Mouse (Mus musculus): ENCODE data around the gene Adamtsl1.

The Adamtsl1 gene

DNA sequence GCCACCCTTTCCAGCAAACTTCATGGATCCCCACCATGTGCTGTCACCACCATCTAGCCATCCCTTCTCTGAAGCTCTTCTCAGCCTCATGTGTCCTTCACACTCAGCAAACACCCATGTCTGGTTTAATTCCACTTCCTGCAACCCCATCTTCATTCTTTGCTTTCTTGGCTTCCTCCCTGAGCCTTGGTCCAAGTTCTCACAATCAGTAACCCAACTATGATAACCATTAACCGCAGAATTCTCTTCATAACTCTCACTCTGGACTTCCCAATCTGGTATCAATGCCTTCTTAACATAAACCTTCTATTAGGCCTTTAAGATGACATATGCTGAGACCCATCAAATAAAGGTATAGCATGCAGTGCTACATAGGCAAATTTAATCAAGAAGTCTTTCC, 815.5 kb downstream of the Adamtsl1 start:
- no peak for DNase-seq

DNA sequence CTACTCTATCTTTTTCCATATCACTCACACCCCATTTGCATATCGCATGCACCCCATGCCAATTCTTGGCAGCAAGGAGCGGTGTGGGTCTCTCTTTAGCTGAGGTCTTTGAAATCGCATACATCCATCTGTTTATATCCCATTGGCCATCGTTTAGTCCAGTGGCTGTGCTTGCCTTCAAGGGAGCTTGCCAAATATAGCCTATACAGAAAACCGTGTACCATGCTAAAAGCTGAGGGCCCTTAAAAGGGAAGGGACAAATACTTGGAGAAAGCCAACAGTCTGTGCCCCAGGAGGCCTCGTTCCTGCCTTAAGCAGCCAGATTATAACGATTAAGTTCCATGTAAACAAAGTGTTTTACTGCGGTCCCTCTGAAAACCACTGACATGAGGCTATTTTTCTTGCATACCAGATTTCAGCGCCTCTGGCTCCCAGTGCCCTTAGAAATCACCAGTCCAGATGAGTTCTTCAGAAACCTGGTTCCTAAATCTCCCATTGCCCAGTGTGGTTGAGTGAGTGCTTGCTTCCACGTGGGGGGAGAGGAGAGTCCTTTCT, 822.0 kb downstream of the Adamtsl1 start:
- DNase-seq = no peak

DNA sequence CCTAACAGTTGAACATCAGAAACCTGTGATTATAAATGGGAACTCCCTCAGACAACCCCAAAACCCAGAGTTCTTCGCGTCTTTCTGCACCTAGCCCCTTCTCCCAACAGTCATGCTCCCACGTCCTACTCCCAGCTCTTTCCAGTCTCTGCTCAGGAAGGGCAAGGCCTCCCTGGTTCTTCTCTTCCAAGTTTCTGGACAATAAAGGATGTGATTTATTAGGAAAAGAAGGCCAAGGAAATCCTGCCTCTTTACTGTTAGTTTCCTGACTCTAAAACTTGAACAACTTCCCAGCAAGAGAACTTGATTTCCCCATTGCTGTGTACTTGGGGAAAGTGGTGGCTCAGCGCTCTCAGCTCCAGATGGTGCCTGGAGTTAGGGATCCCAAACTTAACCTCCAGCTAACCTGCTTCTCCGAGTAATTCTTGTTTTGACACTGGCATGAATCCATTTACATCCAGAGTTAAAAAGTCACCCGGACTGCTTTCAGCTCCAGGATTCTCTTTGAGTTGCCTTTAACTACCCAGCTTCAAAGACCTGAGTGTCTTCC, 823.3 kb downstream of the Adamtsl1 start:
- DNase-seq = no peak

DNA sequence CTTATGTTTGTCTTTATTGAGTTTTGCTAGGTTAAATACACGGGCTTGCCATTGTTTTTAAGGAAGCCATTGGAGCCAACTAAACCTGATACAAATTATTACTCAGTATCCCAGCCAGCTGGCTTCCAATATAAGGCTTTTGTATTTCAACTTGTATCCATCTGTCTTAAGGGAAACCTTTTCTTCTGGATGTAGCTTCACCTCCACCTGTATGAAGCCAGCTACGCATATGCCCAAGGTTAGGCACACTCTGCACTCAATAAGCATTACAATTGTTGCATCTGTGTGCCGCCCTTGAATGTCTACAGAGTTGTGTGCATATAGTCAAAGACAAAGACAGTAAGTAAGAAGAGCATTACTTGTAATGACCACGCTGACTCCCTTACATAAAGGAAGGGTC, 835.4 kb downstream of the Adamtsl1 start:
- no peak for DNase-seq

DNA sequence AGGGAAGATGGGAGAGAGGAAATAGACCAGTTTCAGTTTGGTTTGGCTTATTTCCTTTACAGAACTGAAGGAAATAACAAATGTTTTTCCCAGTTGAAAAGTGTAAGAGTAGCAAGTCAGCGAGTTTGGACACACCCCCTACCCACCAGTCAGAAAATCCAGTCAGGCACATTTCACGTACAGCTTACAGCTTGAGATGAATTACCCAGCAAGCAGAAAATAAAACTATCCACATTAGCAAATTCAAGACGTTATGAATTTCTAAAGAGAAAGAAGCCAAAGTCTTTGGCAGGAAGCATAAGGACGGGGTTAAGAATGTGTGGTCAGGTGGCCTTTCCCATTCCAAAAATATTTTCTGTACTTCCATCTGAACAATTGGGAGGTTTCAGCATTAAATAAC, 838.1 kb downstream of the Adamtsl1 start:
- no peak for DNase-seq

DNA sequence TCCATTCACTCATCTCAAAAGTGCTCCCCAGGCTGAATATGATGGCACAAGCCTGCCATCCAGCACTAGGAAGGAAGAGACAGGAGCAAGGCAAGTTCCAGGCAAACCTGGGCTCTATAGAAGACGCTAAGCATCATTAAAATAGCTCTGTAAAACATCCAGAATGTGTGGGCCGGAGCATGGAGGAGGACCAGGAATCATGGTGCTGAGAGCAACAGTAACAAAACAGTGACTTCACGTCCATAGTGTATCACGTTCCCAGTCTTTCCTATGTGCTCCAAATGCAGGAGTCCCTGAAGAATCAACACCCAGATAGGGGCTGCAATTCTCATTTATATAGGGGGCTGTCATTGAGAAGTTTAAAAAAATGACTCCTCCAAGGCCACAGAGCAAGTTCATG, 839.6 kb downstream of the Adamtsl1 start:
- no peak for DNase-seq

DNA sequence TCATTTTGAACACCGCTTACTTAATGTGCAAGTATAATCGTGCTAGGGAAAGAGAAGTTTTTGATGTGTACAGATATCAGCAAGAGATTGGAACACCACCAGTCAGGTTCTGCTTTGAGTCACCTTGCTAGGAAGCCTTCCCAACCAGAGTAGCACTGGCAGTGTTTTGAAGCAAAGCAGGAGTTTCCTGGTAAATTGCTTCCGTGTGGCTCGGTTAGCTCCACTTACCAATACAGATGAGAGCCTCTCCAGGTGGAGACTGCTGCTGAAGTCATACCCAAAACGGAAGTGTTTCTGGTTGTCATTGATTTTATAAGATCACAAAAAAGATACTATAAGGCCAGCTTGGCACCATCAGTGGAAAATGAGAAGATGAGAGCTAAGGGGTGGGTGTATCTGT, 845.4 kb downstream of the Adamtsl1 start:
- DNase-seq = no peak

DNA sequence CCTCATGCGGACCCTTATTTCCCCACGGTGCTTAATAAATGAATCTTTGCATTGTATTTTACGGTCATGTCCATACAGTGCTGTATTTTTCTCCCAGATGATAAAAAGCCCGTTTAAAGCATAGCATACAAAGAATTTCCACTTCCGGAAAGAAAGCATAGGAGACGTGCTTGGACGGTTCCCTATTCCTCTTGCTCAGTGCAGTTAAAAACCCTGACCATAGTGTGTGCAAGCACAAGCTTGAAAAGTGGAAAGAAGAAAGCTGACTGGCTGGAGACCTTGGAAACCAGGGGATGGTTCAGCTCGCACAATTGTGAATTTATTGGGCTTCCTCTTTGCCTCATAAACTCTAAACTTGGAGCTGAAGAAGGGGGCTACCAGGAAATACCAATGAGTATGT, 855.1 kb downstream of the Adamtsl1 start:
- no peak for DNase-seq

DNA sequence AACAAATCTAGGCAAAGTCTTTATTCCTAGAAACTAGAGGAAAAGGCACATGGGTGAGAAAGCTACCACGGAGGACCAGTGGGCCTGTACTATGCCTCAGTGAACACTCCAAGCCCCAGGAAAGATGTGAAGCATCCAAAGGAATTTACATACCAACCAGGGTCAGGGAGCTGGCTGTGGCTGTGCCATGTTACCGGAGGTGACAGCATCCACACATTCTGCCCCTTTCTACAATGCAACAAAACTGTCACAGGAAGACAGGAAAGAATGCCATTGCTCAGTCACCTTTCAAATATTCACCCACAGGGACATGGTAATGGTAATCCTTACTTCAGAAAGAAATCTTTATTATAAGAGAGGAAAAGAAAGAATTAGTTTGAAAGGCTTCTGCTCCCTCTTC, 859.2 kb downstream of the Adamtsl1 start:
- no peak for DNase-seq

DNA sequence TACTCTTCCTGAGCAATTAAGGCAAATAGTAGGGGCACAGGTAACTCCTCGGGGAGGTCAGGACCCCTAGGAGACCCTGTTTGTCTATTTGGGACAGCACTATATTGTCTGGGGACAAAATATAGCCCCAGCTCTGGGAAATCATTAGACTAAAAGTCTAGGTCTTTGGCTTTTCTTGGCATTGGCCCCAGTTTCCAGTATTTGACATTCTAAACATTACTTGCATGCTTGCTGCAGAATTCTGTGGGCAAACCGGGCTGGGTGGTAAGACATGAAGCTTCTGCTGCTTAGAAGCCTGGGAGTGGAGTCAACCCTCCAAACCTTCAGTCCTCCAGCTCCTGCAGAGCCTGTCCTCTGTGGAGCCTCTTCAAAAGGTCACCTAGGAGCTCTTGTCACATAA, 869.2 kb downstream of the Adamtsl1 start:
- no peak for DNase-seq

DNA sequence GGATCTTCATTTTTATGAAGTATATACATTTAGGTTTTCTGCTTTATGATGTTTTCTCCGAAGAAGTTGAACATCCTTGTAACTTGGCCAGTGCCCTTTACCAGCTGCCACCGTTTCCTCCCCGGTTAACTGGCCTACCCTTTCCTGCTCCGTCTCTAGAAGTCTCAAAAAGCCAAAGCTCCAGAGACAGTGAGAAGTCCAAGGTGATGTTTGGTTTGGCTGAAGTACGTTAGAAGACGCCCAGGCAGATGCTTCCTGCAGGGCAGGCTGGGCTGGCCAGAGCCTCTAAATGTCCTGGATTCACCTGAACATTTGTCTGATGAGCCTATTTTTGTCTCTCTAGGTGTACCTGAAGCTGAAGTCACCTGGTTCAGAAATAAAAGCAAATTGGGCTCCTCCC, 871.1 kb downstream of the Adamtsl1 start:
- DNase-seq = no peak

DNA sequence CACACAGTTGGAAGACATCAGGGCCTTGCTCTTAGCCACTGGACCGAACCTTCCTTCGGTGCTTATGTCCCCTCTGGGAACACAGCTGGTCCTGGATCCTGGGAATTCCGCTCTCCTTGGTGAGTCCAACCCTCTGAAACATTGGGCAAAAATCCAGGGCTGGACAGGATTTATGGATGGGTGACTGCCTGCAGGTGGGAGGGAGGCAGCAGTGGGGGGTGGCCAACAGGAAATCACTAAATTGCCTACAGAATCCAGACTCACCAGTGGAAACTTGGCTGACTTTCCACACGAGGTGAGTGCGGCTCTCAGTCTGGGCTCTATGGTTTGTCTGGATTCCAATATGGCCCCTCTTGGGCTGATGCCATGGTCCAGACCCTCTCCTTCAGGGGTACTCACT, 874.5 kb downstream of the Adamtsl1 start:
- no peak for DNase-seq

DNA sequence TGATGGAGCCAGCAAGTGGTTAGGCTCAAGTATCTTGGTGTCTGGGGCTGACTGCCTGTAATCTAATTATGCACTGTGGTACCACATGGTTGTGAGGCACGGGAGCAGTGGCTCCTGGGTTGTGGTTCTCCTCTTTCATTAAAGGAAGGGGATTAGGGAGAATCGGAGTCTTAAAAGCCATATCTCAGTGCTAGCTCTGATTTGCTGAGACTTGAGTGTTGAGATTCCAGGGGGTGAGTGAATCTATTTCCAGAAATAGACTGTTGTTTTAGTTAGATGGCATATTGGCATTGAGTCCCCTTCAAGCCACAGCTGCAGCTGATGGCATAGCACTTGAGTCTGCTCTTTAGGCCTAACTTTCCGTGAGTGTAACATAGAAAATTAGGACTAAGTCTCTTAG, 877.2 kb downstream of the Adamtsl1 start:
- DNase-seq = no peak

DNA sequence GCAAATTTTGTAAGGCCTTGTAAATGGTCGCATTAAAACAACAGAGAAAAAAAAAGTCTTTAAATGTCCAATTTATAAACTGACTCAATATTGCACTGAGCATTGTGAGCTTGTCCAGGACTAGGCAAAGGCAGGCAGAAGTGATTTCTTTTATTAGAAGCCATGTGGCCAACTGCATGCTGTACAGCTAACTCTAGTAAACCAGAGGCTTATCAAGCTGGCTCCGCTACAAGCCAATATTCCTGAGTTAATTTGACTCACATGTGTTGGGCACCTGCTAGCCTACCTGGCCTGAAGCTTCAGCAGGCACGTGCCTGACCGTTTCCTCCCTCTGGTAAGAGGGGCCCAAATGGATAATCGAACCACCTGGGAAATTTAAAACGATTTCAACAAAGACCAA, 881.7 kb downstream of the Adamtsl1 start:
- DNase-seq = no peak

DNA sequence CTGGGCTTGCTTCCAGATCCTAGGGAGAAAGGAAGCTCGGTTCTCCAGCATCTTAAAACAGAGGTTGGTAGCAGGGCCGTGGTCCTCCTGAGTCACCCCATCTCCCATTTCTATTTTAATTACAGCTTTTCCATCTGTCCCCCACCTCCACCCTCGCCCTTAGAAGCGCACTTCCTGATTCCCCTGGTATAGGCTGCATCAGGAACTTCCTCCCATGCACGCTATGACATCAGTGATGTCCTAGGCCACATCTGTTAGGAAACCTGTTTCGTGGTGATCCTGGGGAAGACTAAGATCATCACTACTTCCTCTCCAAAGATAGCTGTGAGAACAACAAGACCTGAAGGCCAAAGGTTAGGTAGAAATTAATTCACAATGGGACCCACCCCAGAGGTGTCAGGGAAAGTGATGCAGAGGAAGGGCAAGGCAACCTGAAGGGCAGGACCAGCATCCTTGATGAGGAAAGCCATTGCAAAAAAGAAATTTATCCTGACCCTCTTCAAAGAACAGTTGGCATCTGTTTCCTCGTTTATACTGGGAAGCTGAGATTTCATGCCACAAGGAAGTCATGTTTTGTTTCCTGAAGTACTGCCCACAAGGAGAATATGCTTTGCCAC, 882.8 kb downstream of the Adamtsl1 start:
- DNase-seq = no peak

DNA sequence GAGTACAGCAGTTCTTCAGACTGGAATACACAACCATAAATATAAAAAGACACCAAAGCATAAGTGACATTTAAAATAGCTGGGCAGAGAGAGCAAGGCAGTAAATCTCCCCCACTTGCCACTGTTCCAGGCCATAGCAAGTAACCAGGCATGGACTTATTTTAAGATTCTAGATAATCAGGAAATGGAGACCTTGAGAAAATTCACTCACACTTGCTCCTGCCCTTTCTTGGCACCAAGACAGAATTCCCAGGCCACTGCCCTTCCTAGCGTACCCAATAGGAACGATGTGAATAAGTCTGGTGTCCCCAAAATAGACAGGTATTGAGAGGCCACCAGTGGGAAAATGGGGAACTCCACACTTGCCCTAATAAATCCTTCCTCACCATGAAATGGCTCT, 883.5 kb downstream of the Adamtsl1 start:
- no peak for DNase-seq

DNA sequence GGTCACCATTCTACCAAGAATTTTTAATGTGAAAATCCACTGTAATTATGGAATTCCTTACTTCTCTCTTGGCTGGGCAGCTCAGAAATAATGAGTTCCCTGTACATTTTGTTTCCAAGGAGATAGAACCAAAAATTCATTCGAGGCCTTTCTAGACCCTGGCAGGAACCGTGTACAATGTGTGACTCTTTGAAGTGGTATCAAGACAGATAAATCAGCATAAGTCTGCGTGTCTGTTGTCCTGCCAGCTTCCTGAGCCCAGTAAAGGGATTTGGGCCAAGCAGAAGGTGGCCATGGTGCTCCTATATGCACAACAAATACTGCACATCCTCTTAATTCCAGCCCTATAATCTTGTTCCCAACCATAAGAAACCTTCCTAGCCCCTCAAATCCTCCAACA, 887.1 kb downstream of the Adamtsl1 start:
- no peak for DNase-seq

DNA sequence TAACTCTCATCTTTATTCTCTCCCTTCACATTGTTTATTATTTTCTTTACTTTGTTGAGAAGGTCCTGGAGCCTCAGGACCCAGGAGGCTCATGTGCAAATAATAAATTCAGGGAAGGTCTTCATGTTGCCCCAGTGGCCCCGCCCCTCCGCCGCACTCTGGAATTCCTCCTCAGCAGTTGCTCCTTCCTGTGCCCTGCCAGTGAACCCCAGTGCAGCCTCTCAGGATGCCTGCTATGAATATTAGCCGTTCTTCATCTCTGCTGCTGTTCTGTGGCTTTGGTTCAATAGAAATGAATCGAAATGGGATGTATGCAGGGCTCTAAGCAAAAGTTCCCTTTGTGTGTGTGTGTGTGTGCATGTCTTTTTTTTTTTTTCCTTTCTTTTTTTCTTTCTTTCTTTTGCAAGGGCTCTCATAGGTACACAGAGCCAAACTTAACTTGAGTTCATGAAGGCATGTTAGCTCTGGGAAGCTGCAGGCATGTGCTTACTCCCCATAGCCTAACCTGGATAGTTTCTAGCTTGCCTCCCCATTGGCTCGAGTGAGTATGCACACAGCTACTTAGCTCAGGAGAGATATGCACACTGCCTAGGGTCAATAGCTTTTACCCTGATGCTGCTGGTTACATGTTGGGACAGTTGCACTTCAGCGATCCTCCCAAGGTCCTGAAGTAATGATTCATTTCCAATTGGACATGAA, 892.7 kb downstream of the Adamtsl1 start:
- no peak for DNase-seq

DNA sequence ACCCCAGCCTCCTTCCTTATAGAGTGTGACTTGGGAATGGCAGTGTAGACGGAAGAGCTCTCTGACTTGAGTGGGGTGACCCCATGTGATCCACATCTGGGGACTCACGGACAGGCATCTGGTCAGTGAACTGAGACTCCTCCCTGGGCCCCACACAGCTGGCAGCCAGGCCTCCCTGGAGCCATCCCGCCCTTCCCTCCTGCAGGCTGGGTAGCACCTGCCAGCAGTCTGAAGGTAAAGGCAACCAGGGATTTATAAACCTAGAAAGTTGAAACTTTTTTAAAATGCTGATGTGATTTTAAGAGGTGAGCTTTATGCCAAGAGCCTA, 893.2 kb downstream of the Adamtsl1 start:
- DNase-seq = no peak

DNA sequence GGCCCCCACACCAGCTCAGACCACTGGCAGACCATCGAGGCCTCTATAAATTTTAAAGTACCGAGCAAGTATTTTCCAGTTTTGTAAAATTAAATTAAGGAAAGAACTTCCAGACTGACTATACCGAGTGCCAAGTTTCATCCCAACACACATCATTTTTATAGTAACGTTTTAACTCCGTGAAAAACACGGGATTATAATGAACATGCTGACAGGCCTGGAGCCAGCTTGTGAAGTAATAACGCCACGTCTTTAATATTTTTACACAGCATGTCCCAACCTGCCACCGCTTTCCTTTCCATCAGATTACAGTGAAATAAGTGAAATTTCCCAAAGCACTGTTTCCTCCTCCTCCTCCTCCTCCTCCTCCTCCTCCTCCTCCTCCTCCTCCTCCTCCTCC, 894.4 kb downstream of the Adamtsl1 start:
- no peak for DNase-seq

DNA sequence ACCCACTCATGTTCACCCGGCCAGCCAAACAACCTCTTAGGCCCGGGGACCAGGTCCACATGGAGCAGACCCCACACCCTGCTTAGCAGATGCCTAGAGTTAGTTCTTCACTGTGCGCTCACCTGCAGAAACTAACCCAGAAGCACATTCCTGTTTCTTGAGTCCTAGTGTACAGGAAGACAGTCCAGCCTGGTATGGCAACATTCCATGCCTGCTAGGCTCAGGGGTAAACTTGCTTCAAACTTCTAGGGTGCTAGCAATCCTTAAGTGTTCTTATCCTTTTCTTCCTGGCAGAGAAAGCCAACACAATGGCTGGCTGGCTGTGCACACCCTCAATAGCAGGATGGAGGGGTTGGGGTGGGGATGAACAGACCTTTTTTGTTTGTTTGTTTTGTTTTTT, 897.0 kb downstream of the Adamtsl1 start:
- no peak for DNase-seq

DNA sequence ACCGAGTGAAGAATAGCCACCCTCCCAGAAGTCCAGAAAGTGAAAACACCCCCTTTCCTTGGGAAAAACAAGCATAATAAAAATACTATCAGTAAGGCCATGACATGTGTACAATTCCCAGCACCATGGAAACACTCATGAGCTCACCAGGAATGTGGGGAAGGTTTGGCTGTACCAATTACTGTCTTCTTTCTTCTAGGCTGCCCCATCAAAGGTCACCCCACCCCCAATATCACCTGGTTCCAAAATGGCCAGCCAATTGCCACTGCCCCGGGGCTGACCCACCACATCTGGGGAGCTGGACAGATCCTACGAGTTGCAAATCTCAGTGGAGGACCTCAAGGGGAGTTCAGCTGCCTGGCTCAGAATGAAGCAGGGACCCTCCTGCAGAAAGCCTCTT, 899.4 kb downstream of the Adamtsl1 start:
- DNase-seq = no peak

DNA sequence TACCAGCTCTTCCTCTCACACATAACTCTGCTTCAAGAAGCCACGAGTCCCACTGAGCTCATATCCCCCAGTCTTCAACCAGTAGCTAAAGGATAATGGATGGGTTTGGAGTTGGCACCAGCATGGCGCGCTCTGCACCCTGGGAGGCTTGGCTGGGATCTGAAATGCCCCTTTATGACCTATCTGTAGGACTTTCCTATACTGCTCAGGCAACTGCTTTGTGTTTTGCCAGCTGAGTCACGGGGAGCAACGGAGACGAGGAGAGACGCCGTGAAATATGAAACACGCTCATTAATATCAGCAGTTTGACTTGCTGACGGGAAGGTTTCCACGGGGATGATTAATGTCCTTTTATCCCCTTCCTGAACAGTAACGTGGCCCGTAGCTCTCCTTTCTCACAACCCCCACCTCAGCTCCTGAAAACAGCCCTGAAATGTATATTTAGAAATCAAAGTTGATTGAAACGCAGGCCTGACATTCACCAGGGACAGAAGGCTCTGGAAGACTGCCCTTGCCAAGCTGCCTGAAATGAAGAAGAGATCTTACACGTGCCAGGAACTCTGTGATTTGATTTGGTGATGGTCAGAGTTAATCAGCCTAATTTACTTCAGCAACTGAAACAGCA, 902.5 kb downstream of the Adamtsl1 start:
- no peak for DNase-seq

DNA sequence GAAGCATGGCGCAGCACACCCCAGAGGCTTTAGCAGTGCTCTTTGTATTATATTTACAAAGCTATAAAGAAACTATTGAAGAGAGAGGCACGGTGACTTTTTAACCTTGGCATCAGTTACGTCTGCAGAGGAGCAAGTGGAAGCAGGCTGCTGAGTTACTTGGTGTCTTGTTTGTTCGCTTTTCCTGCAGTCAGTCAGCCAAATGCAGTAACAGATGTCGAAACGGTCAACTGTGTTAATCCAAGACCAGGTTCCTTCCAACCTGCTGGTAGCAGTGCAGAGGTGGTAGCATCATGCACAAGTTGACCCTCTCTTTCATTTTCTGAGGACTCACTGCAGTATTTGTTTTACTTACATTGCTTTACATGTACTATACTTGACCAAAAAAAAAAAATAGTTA, 908.6 kb downstream of the Adamtsl1 start:
- DNase-seq = no peak
